Mouse (Mus musculus): ENCODE measurements around the gene Rfxank.

GRCm38 (mm10) chr8:70170116-70170515 lies 31.2 kb upstream of the Rfxank start:
- no peak for TF ChIP-seq CTCF (IDR thresholded peaks at IDR 0.05; ENCODE audit: low read depth, low read length)
- TF ChIP-seq POLR2A (IDR thresholded peaks at IDR 0.05; ENCODE audit: extremely low read depth, insufficient read depth, low read length), result no peak
